Mouse (Mus musculus): ENCODE results near the gene Il12rb1.

Gene Il12rb1

DNA sequence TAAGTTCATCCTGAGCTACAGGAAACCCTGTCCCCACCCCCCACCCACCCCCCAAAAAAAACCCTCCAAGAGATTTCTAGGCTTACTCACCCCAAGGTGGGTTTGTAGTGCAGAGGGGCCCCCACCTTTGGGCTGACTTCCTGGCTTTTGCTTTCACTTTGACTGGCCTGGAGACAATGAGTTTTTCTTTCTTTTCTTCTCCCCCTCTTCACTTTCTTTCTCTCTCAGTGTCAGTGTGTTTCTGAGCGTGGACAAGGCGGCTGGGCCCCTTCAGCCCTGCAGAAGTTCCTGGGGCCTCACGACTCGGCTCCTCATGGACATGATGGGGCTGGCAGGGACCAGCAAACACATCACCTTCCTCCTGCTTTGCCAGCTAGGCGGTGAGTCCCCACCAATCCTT is at the start of gene Il12rb1:
Il12rb1 (plus strand) TSS at position 211 of the 400 bp plus-strand sequence.
- H3K4me3 ChIP-seq (replicated peaks; ENCODE audit: low read length), result no peak within 1 kb of the TSS
- no peaks in the 10 kb centered on the region for H3K36me3 ChIP-seq (ENCODE audit: insufficient read depth, low read length)
- peaks cover 63% of the 10 kb centered on the region for H3K27me3 ChIP-seq (ENCODE audit: insufficient read depth, low read length)
- TF ChIP-seq NANOG (IDR thresholded peaks at IDR 0.05; ENCODE audit: borderline replicate concordance, low read length), result no peak
- no peak for TF ChIP-seq POU5F1 (IDR thresholded peaks at IDR 0.05; ENCODE audit: borderline replicate concordance, low read length)
- no peak for TF ChIP-seq CTCF (conservative IDR thresholded peaks at IDR 0.05; ENCODE audit: low read length)
- no peaks in the 10 kb centered on the region for H3K9me3 ChIP-seq (ENCODE audit: low read length)
- H3K4me1 ChIP-seq (replicated peaks; ENCODE audit: low read depth, low read length), result peaks cover 59% of the 10 kb centered on the region

DNA sequence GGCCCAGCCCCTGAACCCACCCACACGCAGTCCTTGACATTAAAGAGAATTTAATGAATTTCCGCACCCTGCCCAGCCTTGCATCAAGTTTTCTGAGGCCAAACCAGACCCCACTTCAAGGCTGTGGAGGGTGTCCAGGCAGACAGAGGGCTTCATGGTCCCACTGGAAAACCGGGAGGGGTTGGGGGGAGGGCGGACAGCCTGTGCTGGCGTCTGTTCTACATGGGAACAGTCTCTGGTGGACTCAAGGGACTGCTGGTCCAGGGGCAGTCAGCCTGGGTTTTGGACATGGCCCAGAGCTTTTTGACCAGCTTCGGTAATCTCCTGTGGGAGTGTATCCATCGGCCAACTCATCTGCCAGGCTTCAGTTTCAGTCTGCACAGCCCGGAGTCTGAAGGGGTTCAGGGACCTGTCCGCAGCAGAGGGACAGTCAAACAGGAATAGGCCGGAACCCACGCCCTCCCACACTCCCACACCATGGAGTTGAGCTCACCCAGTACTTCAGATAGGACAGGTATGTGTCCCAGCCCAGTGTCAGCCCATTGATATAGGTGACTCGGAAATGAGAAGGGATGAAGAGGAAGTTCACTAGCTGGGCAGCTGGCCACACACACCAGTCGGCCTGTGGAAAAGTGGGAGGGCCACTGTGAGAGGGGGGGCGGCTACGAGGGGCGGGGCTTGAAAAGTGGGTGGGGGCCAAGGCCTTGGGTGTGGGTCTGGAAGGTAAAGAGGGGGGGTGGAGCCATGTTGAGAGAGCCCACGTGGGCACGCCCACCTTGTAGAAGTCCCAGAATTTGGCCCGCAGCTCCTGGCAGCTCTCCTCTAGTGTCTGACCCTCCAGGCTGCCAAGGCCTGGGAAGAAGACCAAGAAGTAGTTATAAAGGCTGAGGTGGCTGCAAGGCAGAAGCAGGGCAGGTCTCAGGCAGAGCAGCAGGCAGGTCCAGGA is 49.4 kb upstream of the Il12rb1 start:
- 0 out of 2 replicates have a peak, but pooled peaks cover 4% of the 10 kb centered on the region for H3K27me3 ChIP-seq (ENCODE audit: insufficient read depth, low read length)
- no peaks in the 10 kb centered on the region for H3K9me3 ChIP-seq (ENCODE audit: low read length)
- H3K36me3 ChIP-seq (ENCODE audit: insufficient read depth, low read length), result peaks cover 54% of the 10 kb centered on the region
- peaks cover 77% of the 10 kb centered on the region for H3K4me1 ChIP-seq (replicated peaks; ENCODE audit: low read depth, low read length)
- TF ChIP-seq NANOG (IDR thresholded peaks at IDR 0.05; ENCODE audit: borderline replicate concordance, low read length), result no peak
- no peak for TF ChIP-seq CTCF (conservative IDR thresholded peaks at IDR 0.05; ENCODE audit: low read length)
- TF ChIP-seq POU5F1 (IDR thresholded peaks at IDR 0.05; ENCODE audit: borderline replicate concordance, low read length), result no peak
- peak overlapping the region; percentile 96; the same call in 1 of the 2 replicates for H3K4me3 ChIP-seq (replicated peaks; ENCODE audit: low read length)

DNA sequence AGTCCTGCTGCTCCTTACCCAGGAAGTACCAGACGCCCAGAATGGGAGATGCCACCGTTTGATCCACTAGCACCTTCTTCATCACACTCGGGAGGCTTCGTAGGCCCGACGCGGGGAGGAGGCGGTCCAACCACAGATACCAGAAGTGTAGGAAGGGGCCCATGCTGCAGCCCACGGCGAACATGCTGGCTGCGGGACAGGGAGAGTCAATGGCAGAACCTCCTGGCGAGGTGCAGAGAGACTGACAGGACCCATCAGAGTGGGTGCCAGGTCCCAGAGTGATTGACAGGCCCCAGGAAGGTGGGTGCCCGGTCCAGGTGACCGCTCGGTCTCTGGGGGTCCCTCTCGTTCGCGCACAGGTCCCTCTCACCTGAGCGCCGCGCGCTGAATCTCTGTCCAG is 47.9 kb upstream of the Il12rb1 start:
- no peaks in the 10 kb centered on the region for H3K9me3 ChIP-seq (ENCODE audit: low read length)
- H3K4me1 ChIP-seq (replicated peaks; ENCODE audit: low read depth, low read length), result peaks cover 82% of the 10 kb centered on the region
- H3K4me3 ChIP-seq (replicated peaks; ENCODE audit: low read length), result peak overlapping the region; percentile 96
- H3K36me3 ChIP-seq (ENCODE audit: insufficient read depth, low read length), result peaks cover 65% of the 10 kb centered on the region
- TF ChIP-seq NANOG (IDR thresholded peaks at IDR 0.05; ENCODE audit: borderline replicate concordance, low read length) (no peak), POU5F1 (IDR thresholded peaks at IDR 0.05; ENCODE audit: borderline replicate concordance, low read length) (no peak), CTCF (conservative IDR thresholded peaks at IDR 0.05; ENCODE audit: low read length) (no peak)
- H3K27me3 ChIP-seq (ENCODE audit: insufficient read depth, low read length), result 0 out of 2 replicates have a peak, but pooled peaks cover 5% of the 10 kb centered on the region

DNA sequence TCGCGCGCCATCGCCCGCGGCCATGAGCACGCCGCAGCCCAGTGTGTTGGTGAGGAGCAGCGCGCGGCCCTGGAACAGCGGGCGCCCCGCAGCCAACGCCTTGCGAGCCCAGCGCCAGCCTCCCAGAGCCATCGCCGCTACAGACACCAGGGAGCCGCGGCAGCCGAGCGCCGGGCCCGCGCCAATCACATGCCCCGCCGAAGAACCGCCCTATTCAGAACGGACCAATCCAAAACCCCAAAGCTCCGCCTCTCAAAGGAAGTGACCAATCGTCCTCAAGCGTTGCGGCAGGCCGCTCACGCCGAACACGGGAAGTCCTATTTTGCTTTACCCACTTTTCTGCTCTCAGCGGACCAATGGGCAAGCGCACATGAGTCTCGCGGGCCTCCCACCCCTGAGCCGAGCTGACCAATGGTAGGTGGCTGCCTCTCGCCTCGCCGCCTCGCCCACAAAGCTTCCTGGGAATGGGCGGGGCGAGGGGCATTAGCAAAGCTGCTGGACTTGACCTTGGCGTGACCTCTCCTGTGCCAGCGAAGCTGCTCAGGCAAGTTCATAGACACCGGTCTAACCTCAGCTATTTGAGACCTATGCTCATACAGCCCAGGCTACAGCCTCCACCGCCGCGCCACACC is 47.4 kb upstream of the Il12rb1 start, which contains the start of gene Mpv17l2:
Mpv17l2 (minus strand) TSS at position 172 of the 632 bp plus-strand sequence.
- Histone ChIP-seq H3K27me3 (ENCODE audit: insufficient read depth, low read length) (peaks cover 7% of the 10 kb centered on the region; the same call in 1 of the 2 replicates), H3K4me1 (replicated peaks; ENCODE audit: low read depth, low read length) (peaks cover 82% of the 10 kb centered on the region), H3K9me3 (ENCODE audit: low read length) (no peaks in the 10 kb centered on the region), H3K36me3 (ENCODE audit: insufficient read depth, low read length) (peaks cover 65% of the 10 kb centered on the region), H3K4me3 (replicated peaks; ENCODE audit: low read length) (peak within 1 kb of the TSS; percentile 96)
- TF ChIP-seq NANOG (IDR thresholded peaks at IDR 0.05; ENCODE audit: borderline replicate concordance, low read length) (no peak; the same call in 1 of the 2 replicates), POU5F1 (IDR thresholded peaks at IDR 0.05; ENCODE audit: borderline replicate concordance, low read length) (no peak), CTCF (conservative IDR thresholded peaks at IDR 0.05; ENCODE audit: low read length) (no peak)

DNA sequence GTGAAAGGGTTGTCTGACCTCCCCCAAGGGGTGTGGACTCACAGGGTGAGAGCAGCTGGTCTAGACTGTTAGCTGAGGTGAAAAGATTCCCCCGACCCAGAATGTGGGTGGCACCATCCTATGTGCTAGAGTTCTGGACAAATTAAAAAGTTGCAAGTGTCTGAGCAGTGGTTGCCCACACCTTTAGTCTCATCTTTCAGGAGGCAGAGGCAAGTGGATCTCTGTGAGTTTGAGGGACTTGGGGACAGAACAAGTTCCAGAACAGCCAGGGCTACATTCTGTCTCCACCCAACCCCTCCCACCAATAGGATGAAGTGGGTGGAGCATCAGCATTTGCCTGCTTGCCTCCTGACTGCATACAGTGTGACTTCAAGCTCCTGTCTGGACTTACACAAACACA is 46.1 kb upstream of the Il12rb1 start:
- Histone ChIP-seq H3K9me3 (ENCODE audit: low read length) (no peaks in the 10 kb centered on the region), H3K27me3 (ENCODE audit: insufficient read depth, low read length) (peaks cover 8% of the 10 kb centered on the region; the same call in 1 of the 2 replicates), H3K36me3 (ENCODE audit: insufficient read depth, low read length) (peaks cover 55% of the 10 kb centered on the region), H3K4me1 (replicated peaks; ENCODE audit: low read depth, low read length) (peaks cover 88% of the 10 kb centered on the region), H3K4me3 (replicated peaks; ENCODE audit: low read length) (peak overlapping the region; percentile 37; the same call in 1 of the 2 replicates)
- TF ChIP-seq NANOG (IDR thresholded peaks at IDR 0.05; ENCODE audit: borderline replicate concordance, low read length), result no peak
- TF ChIP-seq POU5F1 (IDR thresholded peaks at IDR 0.05; ENCODE audit: borderline replicate concordance, low read length), result no peak
- TF ChIP-seq CTCF (conservative IDR thresholded peaks at IDR 0.05; ENCODE audit: low read length), result no peak

DNA sequence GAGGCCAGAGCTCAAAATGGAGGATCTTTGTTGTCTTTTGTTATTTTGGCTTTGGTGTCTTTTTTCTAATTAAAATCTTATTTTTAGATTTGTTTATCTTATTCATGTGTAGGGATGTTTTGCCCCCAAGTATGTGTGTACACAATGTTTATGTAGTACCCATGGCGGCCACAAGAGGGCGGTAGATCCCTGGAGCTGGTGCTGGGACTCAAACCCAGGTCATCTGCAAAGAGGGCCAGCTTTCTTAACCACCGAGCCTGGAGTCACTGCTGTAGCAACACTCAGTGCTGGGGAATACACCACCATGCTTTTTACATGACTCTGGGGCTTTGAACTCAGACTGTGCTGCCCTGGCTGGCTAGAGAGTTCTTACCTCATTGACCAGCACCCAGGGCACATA is 44.9 kb upstream of the Il12rb1 start:
- Histone ChIP-seq H3K4me1 (replicated peaks; ENCODE audit: low read depth, low read length) (peaks cover 90% of the 10 kb centered on the region), H3K4me3 (replicated peaks; ENCODE audit: low read length) (no peak overlapping the region), H3K27me3 (ENCODE audit: insufficient read depth, low read length) (peaks cover 8% of the 10 kb centered on the region; the same call in 1 of the 2 replicates), H3K36me3 (ENCODE audit: insufficient read depth, low read length) (peaks cover 55% of the 10 kb centered on the region), H3K9me3 (ENCODE audit: low read length) (no peaks in the 10 kb centered on the region)
- no peak for TF ChIP-seq POU5F1 (IDR thresholded peaks at IDR 0.05; ENCODE audit: borderline replicate concordance, low read length)
- peak; percentile 94 for TF ChIP-seq CTCF (conservative IDR thresholded peaks at IDR 0.05; ENCODE audit: low read length)

DNA sequence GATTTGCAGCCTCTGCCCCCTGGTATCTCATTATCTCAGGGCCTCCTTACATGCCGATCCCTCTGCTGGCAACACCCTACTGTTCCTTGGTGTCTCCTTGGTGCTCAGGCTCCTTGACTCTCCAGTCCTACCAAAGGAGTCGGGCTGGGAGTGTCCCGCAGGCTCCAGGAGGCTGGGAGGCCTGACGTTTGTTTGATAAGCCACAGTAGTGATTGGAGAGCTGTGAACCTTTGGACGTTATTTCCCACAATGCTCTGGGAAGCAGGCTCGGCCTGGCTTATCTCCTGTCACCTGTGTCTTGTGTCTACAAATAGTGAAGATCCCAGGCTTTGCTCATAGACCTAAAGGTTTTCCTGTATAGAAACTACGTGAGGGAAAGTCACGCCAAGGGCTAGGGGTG is 44.2 kb upstream of the Il12rb1 start:
- peak overlapping the region; percentile 80; the same call in 1 of the 2 replicates for H3K4me3 ChIP-seq (replicated peaks; ENCODE audit: low read length)
- H3K4me1 ChIP-seq (replicated peaks; ENCODE audit: low read depth, low read length), result peaks cover 90% of the 10 kb centered on the region
- peaks cover 8% of the 10 kb centered on the region; the same call in 1 of the 2 replicates for H3K27me3 ChIP-seq (ENCODE audit: insufficient read depth, low read length)
- no peaks in the 10 kb centered on the region for H3K9me3 ChIP-seq (ENCODE audit: low read length)
- H3K36me3 ChIP-seq (ENCODE audit: insufficient read depth, low read length), result peaks cover 55% of the 10 kb centered on the region
- TF ChIP-seq CTCF (conservative IDR thresholded peaks at IDR 0.05; ENCODE audit: low read length) (no peak), POU5F1 (IDR thresholded peaks at IDR 0.05; ENCODE audit: borderline replicate concordance, low read length) (no peak), NANOG (IDR thresholded peaks at IDR 0.05; ENCODE audit: borderline replicate concordance, low read length) (no peak)

DNA sequence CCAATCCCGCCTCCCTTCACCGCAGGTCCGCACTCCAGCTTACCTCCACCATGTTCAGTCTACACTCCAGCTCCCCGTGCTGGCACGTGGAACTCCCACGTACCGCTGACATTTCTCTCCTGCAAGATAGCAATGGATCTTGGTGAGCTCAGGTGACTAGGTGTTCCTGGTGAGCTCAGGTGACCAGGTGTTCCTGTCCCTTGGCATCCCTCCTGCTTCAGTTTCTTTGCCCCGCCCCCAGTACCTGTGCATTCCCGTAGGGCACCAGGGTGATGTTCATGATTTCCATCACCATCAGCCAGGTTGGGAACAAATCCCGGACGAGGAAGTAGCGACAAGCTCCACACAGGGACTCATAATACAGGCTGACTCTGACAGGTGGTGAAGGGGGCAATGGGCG is 43.6 kb upstream of the Il12rb1 start:
- TF ChIP-seq POU5F1 (IDR thresholded peaks at IDR 0.05; ENCODE audit: borderline replicate concordance, low read length) (no peak), CTCF (conservative IDR thresholded peaks at IDR 0.05; ENCODE audit: low read length) (no peak)
- Histone ChIP-seq H3K36me3 (ENCODE audit: insufficient read depth, low read length) (peaks cover 53% of the 10 kb centered on the region), H3K4me3 (replicated peaks; ENCODE audit: low read length) (peak overlapping the region; percentile 80; the same call in 1 of the 2 replicates), H3K27me3 (ENCODE audit: insufficient read depth, low read length) (peaks cover 8% of the 10 kb centered on the region; the same call in 1 of the 2 replicates), H3K4me1 (replicated peaks; ENCODE audit: low read depth, low read length) (peaks cover 89% of the 10 kb centered on the region), H3K9me3 (ENCODE audit: low read length) (no peaks in the 10 kb centered on the region)

Measured in E14TG2a.4 (cell line).